Mouse (Mus musculus): ENCODE measurements at regions not wholly inside any gene's neighbourhood (a gene's known extent, or its start where the extent isn't known, plus 50 kb on each side); places are given as distances from the start of the nearest gene placed in this dataset.
"Not testable (repeated sequence)": the region's sequence is repeated elsewhere in the genome, so short reads cannot be mapped to it uniquely, and the experiment has no call there.

- peak; percentile 96 for ATAC-seq (ENCODE audit: low TSS enrichment)
Observed at GRCm38 (mm10) chr12:82056782-82057611, 112.1 kb upstream of the Sipa1l1 start.

- ATAC-seq (ENCODE audit: low TSS enrichment), result no peak
Observed at GRCm38 (mm10) chr12:82064986-82065385, 104.1 kb upstream of the Sipa1l1 start.

GRCm38 (mm10) chr12:82066860-82067259 is 102.3 kb upstream of the Sipa1l1 start:
- peak; percentile 39; the same call in 1 of the 2 replicates for ATAC-seq (ENCODE audit: low TSS enrichment)

GRCm38 (mm10) chr12:82069621-82070020 is 99.5 kb upstream of the Sipa1l1 start:
- peak; percentile 42 for ATAC-seq (ENCODE audit: low TSS enrichment)

GRCm38 (mm10) chr12:82072810-82073465 is 96.2 kb upstream of the Sipa1l1 start:
- ATAC-seq (ENCODE audit: low TSS enrichment), result peak; percentile 71

- ATAC-seq (ENCODE audit: low TSS enrichment), result peak; percentile 55
Observed at GRCm38 (mm10) chr12:82075479-82076221, 93.5 kb upstream of the Sipa1l1 start.

- no peak for ATAC-seq (ENCODE audit: low TSS enrichment)
Observed at GRCm38 (mm10) chr12:82076766-82077165, 92.4 kb upstream of the Sipa1l1 start.

GRCm38 (mm10) chr12:82077945-82078344 is 91.2 kb upstream of the Sipa1l1 start:
- peak; percentile 31 for ATAC-seq (ENCODE audit: low TSS enrichment)

GRCm38 (mm10) chr12:82078740-82079139 is 90.4 kb upstream of the Sipa1l1 start:
- ATAC-seq (ENCODE audit: low TSS enrichment), result no peak

- ATAC-seq (ENCODE audit: low TSS enrichment), result peak; percentile 58
Observed at GRCm38 (mm10) chr12:82080196-82080880, 88.8 kb upstream of the Sipa1l1 start.

GRCm38 (mm10) chr12:82082596-82082995 is 86.5 kb upstream of the Sipa1l1 start:
- not testable (repeated sequence) for ATAC-seq (ENCODE audit: low TSS enrichment)

- ATAC-seq (ENCODE audit: low TSS enrichment), result no peak
Observed at GRCm38 (mm10) chr12:82085771-82086400, 83.2 kb upstream of the Sipa1l1 start.

GRCm38 (mm10) chr12:82086441-82086840 is 82.7 kb upstream of the Sipa1l1 start:
- no peak for ATAC-seq (ENCODE audit: low TSS enrichment)

- no peak for ATAC-seq (ENCODE audit: low TSS enrichment)
Observed at GRCm38 (mm10) chr12:82089288-82089687, 79.8 kb upstream of the Sipa1l1 start.

- ATAC-seq (ENCODE audit: low TSS enrichment), result no peak
Observed at GRCm38 (mm10) chr12:82093317-82093716, 75.8 kb upstream of the Sipa1l1 start.

- ATAC-seq (ENCODE audit: low TSS enrichment), result no peak
Observed at GRCm38 (mm10) chr12:82095396-82095795, 73.7 kb upstream of the Sipa1l1 start.

- no peak for ATAC-seq (ENCODE audit: low TSS enrichment)
Observed at GRCm38 (mm10) chr12:82097126-82097525, 72.0 kb upstream of the Sipa1l1 start.

GRCm38 (mm10) chr12:82097620-82098019 is 71.5 kb upstream of the Sipa1l1 start:
- ATAC-seq (ENCODE audit: low TSS enrichment), result no peak

- peak; percentile 83 for ATAC-seq (ENCODE audit: low TSS enrichment)
Observed at GRCm38 (mm10) chr12:82104211-82104610, 64.9 kb upstream of the Sipa1l1 start.

GRCm38 (mm10) chr12:82105184-82106031 is 63.7 kb upstream of the Sipa1l1 start:
- ATAC-seq (ENCODE audit: low TSS enrichment), result peak; percentile 25; the same call in 1 of the 2 replicates
